Mouse (Mus musculus) midbrain, embryonic 13.5 days (tissue): ENCODE data around the gene Lyrm1. TPM values are rescaled to one million over a fixed set of nuclear protein-coding genes. Genes with fewer than 3 reads are reported as not detected.

Experiments
- ATAC-seq: fragments of 200-750 bp; cut with Nextera tagmentation; 2 replicates; pipeline ENCODE4 v1.8.0; 2017; ENCODE audit warnings: mild to moderate bottlenecking, moderate TSS enrichment, moderate library complexity
- H3K27ac ChIP-seq: fragments of 300-500 bp; sonication (generic); 2 replicates; pipeline ENCODE4 v1.5.1; 2015; ENCODE audit warnings: inconsistent platforms, mild to moderate bottlenecking, moderate library complexity
- H3K27me3 ChIP-seq: fragments of 300-500 bp; sonication (generic); 2 replicates; pipeline ENCODE4 v1.6.1; 2015; ENCODE audit warnings: mild to moderate bottlenecking, inconsistent platforms
- H3K36me3 ChIP-seq: fragments of 300-500 bp; sonication (generic); 2 replicates; pipeline ENCODE4 v1.6.1; 2015; ENCODE audit warnings: mild to moderate bottlenecking, inconsistent platforms
- H3K4me1 ChIP-seq: fragments of 300-500 bp; sonication (generic); replicated peaks from 2 replicates; pipeline ENCODE4 v1.6.1; 2015; ENCODE audit warnings: inconsistent platforms
- H3K4me2 ChIP-seq: fragments of 300-500 bp; sonication (generic); replicated peaks from 2 replicates; pipeline ENCODE4 v1.6.1; 2015; ENCODE audit warnings: moderate library complexity, mild to moderate bottlenecking, inconsistent platforms
- H3K4me3 ChIP-seq: fragments of 300-500 bp; sonication (generic); replicated peaks from 2 replicates; pipeline ENCODE4 v1.5.1; 2015; ENCODE audit warnings: mild to moderate bottlenecking, inconsistent platforms
- H3K9ac ChIP-seq: fragments of 300-500 bp; sonication (generic); replicated peaks from 2 replicates; pipeline ENCODE4 v1.6.1; 2015; ENCODE audit warnings: mild to moderate bottlenecking, inconsistent platforms
- H3K9me3 ChIP-seq: fragments of 300-500 bp; sonication (generic); 2 replicates; pipeline ENCODE4 v1.6.1; 2016; ENCODE audit warnings: mild to moderate bottlenecking, inconsistent platforms
- WGBS: fragments of 180-500 bp; shearing (Covaris S2); methylation state at CpG from one replicate; pipeline ENCODE4 v1.1.7; 2015; 5-methylcytosine and 5-hydroxymethylcytosine counted together
- polyA plus RNA-seq: library from polyadenylated mRNA; unstranded; fragments of >200 nt; fragmentation: Nextera tagmentation; extraction: Ambion mirVana; gene quantifications from 2 replicates; pipeline ENCODE4 v1.2.1, GENCODE M21; 2015

Lyrm1 gene
- polyA plus RNA-seq, 1 experiment from 2014 or later = 17.3 TPM

GRCm38 (mm10) chr7:119937036-119937435, 41.4 kb downstream of the Lyrm1 start:
- H3K4me3 ChIP-seq = no peak overlapping the region
- ATAC-seq = no peak
- H3K27ac ChIP-seq = no peak overlapping the region
- no peaks in the 10 kb centered on the region for H3K9me3 ChIP-seq
- WGBS = 83% methylated on average over 5 of the region's 5 CpGs
- no peak overlapping the region for H3K9ac ChIP-seq
- no peaks in the 10 kb centered on the region for H3K36me3 ChIP-seq
- no peak overlapping the region for H3K4me2 ChIP-seq
- no peaks in the 10 kb centered on the region for H3K4me1 ChIP-seq
- no peaks in the 10 kb centered on the region for H3K27me3 ChIP-seq

GRCm38 (mm10) chr7:119941569-119941968, 45.9 kb downstream of the Lyrm1 start:
- Histone ChIP-seq H3K4me2 (no peak overlapping the region), H3K36me3 (no peaks in the 10 kb centered on the region)

GRCm38 (mm10) chr7:119954047-119954446, 58.4 kb downstream of the Lyrm1 start:
- Histone ChIP-seq H3K4me1 (no peaks in the 10 kb centered on the region), H3K36me3 (no peaks in the 10 kb centered on the region), H3K27ac (no peak overlapping the region), H3K4me2 (no peak overlapping the region), H3K4me3 (no peak overlapping the region), H3K9ac (no peak overlapping the region), H3K9me3 (no peaks in the 10 kb centered on the region), H3K27me3 (no peaks in the 10 kb centered on the region)
- WGBS = 87% methylated on average over 1 of the region's 1 CpGs
- ATAC-seq = no peak

More at GRCm38 (mm10) chr7:119941569-119941968, 45.9 kb downstream of the Lyrm1 start:
- WGBS = 58% methylated on average over 2 of the region's 2 CpGs
- no peaks in the 10 kb centered on the region for H3K4me1 ChIP-seq
- H3K27ac ChIP-seq = no peak overlapping the region
- no peak for ATAC-seq
- H3K4me3 ChIP-seq = no peak overlapping the region
- no peaks in the 10 kb centered on the region for H3K27me3 ChIP-seq
- H3K9ac ChIP-seq = no peak overlapping the region
- H3K9me3 ChIP-seq = no peaks in the 10 kb centered on the region

GRCm38 (mm10) chr7:119957421-119957820, 61.8 kb downstream of the Lyrm1 start:
- no peaks in the 10 kb centered on the region for H3K27me3 ChIP-seq
- H3K4me3 ChIP-seq = no peak overlapping the region
- no peaks in the 10 kb centered on the region for H3K36me3 ChIP-seq
- H3K9me3 ChIP-seq = no peaks in the 10 kb centered on the region
- no peak overlapping the region for H3K27ac ChIP-seq
- H3K4me2 ChIP-seq = no peak overlapping the region
- ATAC-seq = no peak
- no peaks in the 10 kb centered on the region for H3K4me1 ChIP-seq
- no peak overlapping the region for H3K9ac ChIP-seq

- Histone ChIP-seq H3K4me2 (no peak overlapping the region), H3K27ac (no peak overlapping the region), H3K9ac (no peak overlapping the region), H3K4me3 (no peak overlapping the region), H3K4me1 (no peaks in the 10 kb centered on the region), H3K27me3 (no peaks in the 10 kb centered on the region), H3K9me3 (no peaks in the 10 kb centered on the region), H3K36me3 (no peaks in the 10 kb centered on the region)
- WGBS = 70% methylated on average over 4 of the region's 4 CpGs
- no peak for ATAC-seq
Measured at GRCm38 (mm10) chr7:119959091-119959490, 63.4 kb downstream of the Lyrm1 start.

GRCm38 (mm10) chr7:119959491-119959890, 63.8 kb downstream of the Lyrm1 start:
- H3K9me3 ChIP-seq = no peaks in the 10 kb centered on the region
- WGBS = 92% methylated on average over 4 of the region's 4 CpGs
- no peak overlapping the region for H3K4me2 ChIP-seq
- H3K4me1 ChIP-seq = no peaks in the 10 kb centered on the region
- H3K27me3 ChIP-seq = no peaks in the 10 kb centered on the region
- H3K4me3 ChIP-seq = no peak overlapping the region
- H3K27ac ChIP-seq = no peak overlapping the region
- H3K36me3 ChIP-seq = no peaks in the 10 kb centered on the region
- ATAC-seq = no peak
- H3K9ac ChIP-seq = no peak overlapping the region

GRCm38 (mm10) chr7:119960006-119960405, 64.3 kb downstream of the Lyrm1 start:
- no peak overlapping the region for H3K27ac ChIP-seq
- 78% methylated on average over 6 of the region's 6 CpGs for WGBS
- H3K4me1 ChIP-seq = no peaks in the 10 kb centered on the region
- no peaks in the 10 kb centered on the region for H3K27me3 ChIP-seq
- no peak overlapping the region for H3K4me2 ChIP-seq
- no peak overlapping the region for H3K4me3 ChIP-seq
- no peaks in the 10 kb centered on the region for H3K36me3 ChIP-seq
- no peaks in the 10 kb centered on the region for H3K9me3 ChIP-seq
- no peak overlapping the region for H3K9ac ChIP-seq
- ATAC-seq = no peak

- Histone ChIP-seq H3K4me1 (no peaks in the 10 kb centered on the region), H3K27me3 (no peaks in the 10 kb centered on the region), H3K9ac (no peak overlapping the region), H3K9me3 (no peaks in the 10 kb centered on the region), H3K4me3 (no peak overlapping the region), H3K36me3 (no peaks in the 10 kb centered on the region), H3K4me2 (no peak overlapping the region), H3K27ac (no peak overlapping the region)
- 90% methylated on average over 6 of the region's 6 CpGs for WGBS
- no peak for ATAC-seq
Measured at GRCm38 (mm10) chr7:119960546-119960945, 64.9 kb downstream of the Lyrm1 start.

GRCm38 (mm10) chr7:119961107-119961506, 65.4 kb downstream of the Lyrm1 start:
- Histone ChIP-seq H3K9me3 (no peaks in the 10 kb centered on the region), H3K9ac (no peak overlapping the region), H3K27ac (no peak overlapping the region), H3K27me3 (no peaks in the 10 kb centered on the region), H3K4me3 (no peak overlapping the region), H3K4me1 (no peaks in the 10 kb centered on the region), H3K36me3 (no peaks in the 10 kb centered on the region), H3K4me2 (no peak overlapping the region)
- 77% methylated on average over 2 of the region's 2 CpGs for WGBS
- no peak for ATAC-seq

GRCm38 (mm10) chr7:119965205-119965604, 69.5 kb downstream of the Lyrm1 start:
- H3K27ac ChIP-seq = no peak overlapping the region
- no peak overlapping the region for H3K9ac ChIP-seq
- WGBS = 92% methylated on average over 4 of the region's 4 CpGs
- H3K9me3 ChIP-seq = no peaks in the 10 kb centered on the region
- no peaks in the 10 kb centered on the region for H3K4me1 ChIP-seq
- H3K4me2 ChIP-seq = no peak overlapping the region
- no peak overlapping the region for H3K4me3 ChIP-seq
- no peaks in the 10 kb centered on the region for H3K36me3 ChIP-seq
- no peak for ATAC-seq
- no peaks in the 10 kb centered on the region for H3K27me3 ChIP-seq

GRCm38 (mm10) chr7:119965651-119966395, 70.2 kb downstream of the Lyrm1 start:
- Histone ChIP-seq H3K4me3 (no peak overlapping the region), H3K9me3 (no peaks in the 10 kb centered on the region), H3K4me2 (no peak overlapping the region), H3K4me1 (no peaks in the 10 kb centered on the region), H3K27ac (no peak overlapping the region), H3K27me3 (no peaks in the 10 kb centered on the region), H3K36me3 (no peaks in the 10 kb centered on the region), H3K9ac (no peak overlapping the region)
- WGBS = 90% methylated on average over 9 of the region's 9 CpGs
- ATAC-seq = no peak

- H3K9me3 ChIP-seq = no peaks in the 10 kb centered on the region
- 90% methylated on average over 2 of the region's 2 CpGs for WGBS
- H3K36me3 ChIP-seq = no peaks in the 10 kb centered on the region
- ATAC-seq = no peak
- H3K4me3 ChIP-seq = no peak overlapping the region
- no peaks in the 10 kb centered on the region for H3K4me1 ChIP-seq
- H3K4me2 ChIP-seq = no peak overlapping the region
- no peaks in the 10 kb centered on the region for H3K27me3 ChIP-seq
- no peak overlapping the region for H3K9ac ChIP-seq
- H3K27ac ChIP-seq = no peak overlapping the region
Measured at GRCm38 (mm10) chr7:119969320-119969719, 73.7 kb downstream of the Lyrm1 start.

- no peak overlapping the region for H3K27ac ChIP-seq
- no peak overlapping the region for H3K9ac ChIP-seq
- 82% methylated on average over 5 of the region's 5 CpGs for WGBS
- H3K4me1 ChIP-seq = no peaks in the 10 kb centered on the region
- no peaks in the 10 kb centered on the region for H3K36me3 ChIP-seq
- no peaks in the 10 kb centered on the region for H3K27me3 ChIP-seq
- no peak overlapping the region for H3K4me3 ChIP-seq
- no peak overlapping the region for H3K4me2 ChIP-seq
- no peak for ATAC-seq
- no peaks in the 10 kb centered on the region for H3K9me3 ChIP-seq
Measured at GRCm38 (mm10) chr7:119974214-119974613, 78.6 kb downstream of the Lyrm1 start.
